Mouse (Mus musculus) hindbrain, embryonic 10.5 days (tissue): Measurements from ENCODE around the gene Gm21820. TPM values are rescaled to one million over a fixed set of nuclear protein-coding genes. Genes with fewer than 3 reads are reported as not detected.
"Not testable (repeated sequence)": the region's sequence is repeated elsewhere in the genome, so short reads cannot be mapped to it uniquely, and the experiment has no call there.

Experiments
- DNase-seq: peaks from one replicate; pipeline ENCODE4 v3.0.0-alpha.2; 2017; ENCODE audit warnings: low spot score
- H3K27ac ChIP-seq: fragments of 300-500 bp; sonication (generic); 2 replicates; pipeline ENCODE4 v1.5.1; 2016; ENCODE audit warnings: mild to moderate bottlenecking, moderate library complexity
- H3K27me3 ChIP-seq: fragments of 300-500 bp; sonication (generic); 2 replicates; pipeline ENCODE4 v1.6.1; 2016; ENCODE audit warnings: mild to moderate bottlenecking; ENCODE audit not compliant: poor library complexity, insufficient read depth, severe bottlenecking
- H3K36me3 ChIP-seq: fragments of 300-500 bp; sonication (generic); 2 replicates; pipeline ENCODE4 v1.6.1; 2016; ENCODE audit warnings: mild to moderate bottlenecking, moderate library complexity
- H3K4me1 ChIP-seq: fragments of 300-500 bp; sonication (generic); replicated peaks from 2 replicates; pipeline ENCODE4 v1.6.1; 2016; ENCODE audit warnings: mild to moderate bottlenecking
- H3K4me3 ChIP-seq: fragments of 300-500 bp; sonication (generic); 2 replicates; pipeline ENCODE4 v1.5.1; 2016; ENCODE audit warnings: mild to moderate bottlenecking, moderate library complexity
- H3K9me3 ChIP-seq: fragments of 300-500 bp; sonication (generic); 2 replicates; pipeline ENCODE4 v1.6.1; 2016; ENCODE audit warnings: mild to moderate bottlenecking, moderate library complexity
- whole genome bisulfite sequencing: fragments of 180-500 bp; shearing (Covaris S2); methylation state at CpG from one replicate; pipeline ENCODE4 v1.1.7; 2016; 5-methylcytosine and 5-hydroxymethylcytosine counted together
- polyA plus RNA-seq: library from polyadenylated mRNA; unstranded; fragments of >200 nt; fragmentation: Nextera tagmentation; extraction: Ambion mirVana; gene quantifications from 2 replicates; pipeline ENCODE4 v1.2.1, GENCODE M21; 2016

Gm21820 gene
- polyA plus RNA-seq = not detected in 2 replicates

DNA sequence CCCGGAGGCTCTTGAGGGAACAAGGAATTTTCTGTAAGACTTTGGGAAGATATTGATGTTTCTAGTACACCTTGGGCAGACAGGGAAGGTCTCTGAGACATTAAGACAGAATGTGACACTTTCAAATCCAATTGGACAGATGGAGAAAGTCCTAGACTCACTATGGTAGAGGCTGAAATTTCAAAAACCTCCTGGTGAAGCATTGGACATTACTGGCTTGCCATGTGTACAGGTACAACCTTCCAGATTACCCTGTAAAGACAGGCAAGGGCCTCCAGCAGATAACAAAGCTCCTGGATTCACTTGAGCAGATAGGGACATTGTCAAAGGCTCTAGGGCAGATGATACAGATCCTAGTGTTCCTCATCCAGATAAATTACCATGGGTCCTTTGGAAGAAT, at the start of gene Gm21820:
Gene Gm21820 (minus strand): TSS at position 101 of the 400 bp plus-strand sequence.
- DNase-seq, H3K36me3 ChIP-seq, H3K27me3 ChIP-seq, H3K9me3 ChIP-seq, H3K4me3 ChIP-seq, H3K4me1 ChIP-seq, H3K27ac ChIP-seq: not testable (repeated sequence)
- WGBS = 67% methylated on average over 1 of the region's 1 CpGs

Other genes with a start within 250 kb of the Gm21820 start
- not detected in 2 replicates for gene Gm20918, start 205.5 kb downstream of the Gm21820 start, polyA plus RNA-seq